Mouse (Mus musculus): Measurements from ENCODE around the gene Gm2004. TPM values are rescaled to one million over a fixed set of nuclear protein-coding genes. Genes with fewer than 3 reads are reported as not detected.
"Not testable (repeated sequence)": the region's sequence is repeated elsewhere in the genome, so short reads cannot be mapped to it uniquely, and the experiment has no call there.

Gene Gm2004
- polyA plus RNA-seq (2015; fragmentation: Nextera tagmentation; extraction: Ambion mirVana): 1.5 and 3.6 TPM in 2 replicates

- not testable (repeated sequence) for H3K27ac ChIP-seq (ENCODE audit: low read length); H3K9ac ChIP-seq (replicated peaks; ENCODE audit: low read length); H3K4me1 ChIP-seq (ENCODE audit: insufficient read depth, low read length); H3K4me3 ChIP-seq (ENCODE audit: low read length); ATAC-seq (ENCODE audit: low FRiP score, low TSS enrichment); H3K4me2 ChIP-seq (replicated peaks; ENCODE audit: low read depth, low read length); H3K27me3 ChIP-seq (ENCODE audit: insufficient read depth, low read length); H3K36me3 ChIP-seq (ENCODE audit: insufficient read depth, low read length); H3K9me3 ChIP-seq (ENCODE audit: low read length)
- WGBS: no CpG with 5 or more reads among the region's 2 CpGs
Observed at GRCm38 (mm10) chr2:176149725-176150124, at the start of gene Gm2004. Gene Gm2004 (minus strand): TSS chr2:176149825.

Other genes with a start within 250 kb of the Gm2004 start
- gene Zfp966, start 218.7 kb downstream of the Gm2004 start, polyA plus RNA-seq (2015; fragmentation: Nextera tagmentation; extraction: Ambion mirVana): 4.5 TPM in 2 replicates
- 22.9 and 31.4 TPM in 2 replicates for gene Gm2026, start 184.5 kb downstream of the Gm2004 start, polyA plus RNA-seq (2015; fragmentation: Nextera tagmentation; extraction: Ambion mirVana)
- 9.3 and 18.4 TPM in 2 replicates for gene 2210418O10Rik, start 76.7 kb upstream of the Gm2004 start, polyA plus RNA-seq (2015; fragmentation: Nextera tagmentation; extraction: Ambion mirVana)
- not detected in 2 replicates for gene Gm11009, start 169.7 kb upstream of the Gm2004 start, polyA plus RNA-seq (2015; fragmentation: Nextera tagmentation; extraction: Ambion mirVana)

Data from kidney, embryonic 16.5 days (tissue).